Mouse (Mus musculus): ENCODE results near the gene Lmbrd2.

The Lmbrd2 gene

DNA sequence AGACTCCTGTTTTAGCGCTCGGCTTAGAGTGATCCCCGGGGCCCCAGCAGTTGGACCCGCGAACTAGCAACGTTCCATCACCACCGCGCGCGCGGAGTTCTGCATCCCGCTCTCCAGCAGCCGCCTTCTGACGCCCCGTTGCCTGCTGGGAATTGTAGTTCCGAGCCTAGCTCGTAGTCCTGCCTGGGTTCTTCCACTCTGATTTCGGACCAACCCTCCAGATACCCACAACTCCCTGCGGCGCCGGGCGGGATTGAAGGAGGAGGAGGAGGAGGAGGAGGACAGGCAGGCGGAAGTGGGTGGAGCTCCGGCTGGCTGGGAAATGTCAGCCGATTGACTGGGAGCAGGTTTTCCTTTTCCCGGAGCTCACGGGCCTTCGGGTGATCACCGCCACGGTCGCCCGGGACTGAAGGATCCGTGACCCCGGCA, at the start of gene Lmbrd2:
Gene Lmbrd2 (plus strand): TSS at position 299 of the 429 bp plus-strand sequence.
- peak; percentile 98 for DNase-seq (ENCODE audit: low read depth, low spot score)

DNA sequence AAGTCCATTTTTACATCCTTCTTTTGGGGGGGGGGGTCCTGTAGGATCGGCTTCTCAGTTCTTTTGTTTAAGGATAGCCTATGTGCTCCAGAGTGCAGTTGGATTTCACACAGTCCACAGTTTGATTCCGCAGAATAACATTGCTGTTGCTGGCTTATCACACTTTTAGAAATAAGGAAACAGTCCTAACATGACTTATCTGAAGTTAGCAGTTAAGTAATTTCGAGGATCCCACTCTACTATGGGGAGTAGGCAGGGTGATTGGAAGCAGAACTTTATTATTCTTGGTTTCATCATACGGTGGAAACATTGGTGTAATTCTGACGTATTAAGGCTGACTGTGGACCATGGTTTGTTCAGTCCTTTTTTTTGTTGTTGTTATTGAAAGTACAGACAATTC, 49.7 kb upstream of the Lmbrd2 start:
- no peak for DNase-seq (ENCODE audit: low read depth, low spot score)

DNA sequence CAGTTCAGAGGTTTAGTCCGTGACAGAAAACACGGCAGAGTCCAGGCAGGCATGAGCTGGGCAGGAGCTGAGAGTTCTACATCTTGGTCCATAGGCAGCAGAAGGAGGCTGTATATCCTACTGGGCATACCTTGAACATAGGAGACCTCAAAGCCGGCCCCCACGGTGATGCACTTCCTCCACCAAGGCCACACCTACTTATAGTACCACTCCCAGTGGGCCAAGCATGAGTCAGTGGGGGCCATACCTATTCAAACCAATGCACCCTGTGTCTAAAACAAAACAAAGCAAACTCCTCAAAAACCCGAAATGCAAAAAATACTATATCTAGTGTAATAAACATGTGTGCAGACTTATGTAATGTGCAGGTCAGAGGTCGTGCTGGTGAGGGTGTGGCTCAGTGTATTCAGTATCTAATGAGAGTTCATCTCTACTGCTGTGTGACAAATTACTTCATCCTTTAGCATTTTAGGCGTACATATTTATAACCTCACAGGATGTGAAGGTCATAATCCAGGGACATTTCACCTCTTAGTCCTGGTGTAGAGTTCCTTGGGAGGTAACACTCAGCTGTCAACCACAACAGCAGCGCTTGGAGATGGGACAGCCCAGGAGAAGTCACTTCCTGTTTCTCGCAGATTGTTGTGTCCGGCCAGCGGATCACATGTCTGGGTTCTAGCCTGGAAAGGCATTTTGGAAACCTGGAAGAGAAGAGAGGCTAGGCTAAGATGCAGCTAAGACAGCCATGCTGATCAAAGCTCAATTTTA, 46.6 kb upstream of the Lmbrd2 start:
- no peak for DNase-seq (ENCODE audit: low read depth, low spot score)

DNA sequence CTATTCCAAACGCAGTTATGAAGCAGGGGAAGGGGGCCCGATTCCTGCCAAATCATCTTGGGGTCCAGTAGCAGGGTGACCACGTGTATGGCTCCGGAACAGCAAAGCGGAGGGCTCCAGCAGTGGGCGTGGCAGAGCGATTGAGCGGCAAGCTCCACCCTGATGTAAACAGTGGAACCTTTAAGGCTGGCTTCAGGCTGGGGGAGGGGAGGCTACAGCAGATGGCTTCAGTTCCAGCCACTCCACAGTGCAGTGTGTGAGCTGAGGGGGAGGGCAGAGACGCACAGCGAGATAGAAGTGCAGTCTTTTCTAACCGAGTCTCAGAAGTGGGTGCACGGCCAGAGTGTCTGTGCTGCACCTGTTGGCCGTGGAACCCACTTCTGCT, 46.0 kb upstream of the Lmbrd2 start:
- peak; percentile 50 for DNase-seq (ENCODE audit: low read depth, low spot score)

DNA sequence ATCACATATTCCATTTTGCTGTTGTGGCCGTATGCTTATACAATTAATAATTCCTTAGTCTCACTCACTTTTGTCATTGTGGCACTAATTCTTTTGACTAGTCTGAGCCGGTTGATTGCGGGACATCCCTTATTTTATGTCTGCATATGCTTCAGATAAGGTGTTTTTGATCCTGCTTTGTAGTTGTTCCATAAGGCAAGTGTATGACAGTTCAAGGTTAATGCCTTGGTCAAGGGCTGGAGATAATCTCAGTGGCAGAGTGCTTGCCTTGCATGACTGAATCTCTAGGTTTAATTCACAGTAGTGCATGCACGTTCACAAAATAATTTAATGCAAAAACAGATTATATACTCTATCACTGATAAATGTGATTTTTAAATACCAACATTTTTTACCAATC, 43.5 kb upstream of the Lmbrd2 start:
- DNase-seq (ENCODE audit: low read depth, low spot score) = no peak

DNA sequence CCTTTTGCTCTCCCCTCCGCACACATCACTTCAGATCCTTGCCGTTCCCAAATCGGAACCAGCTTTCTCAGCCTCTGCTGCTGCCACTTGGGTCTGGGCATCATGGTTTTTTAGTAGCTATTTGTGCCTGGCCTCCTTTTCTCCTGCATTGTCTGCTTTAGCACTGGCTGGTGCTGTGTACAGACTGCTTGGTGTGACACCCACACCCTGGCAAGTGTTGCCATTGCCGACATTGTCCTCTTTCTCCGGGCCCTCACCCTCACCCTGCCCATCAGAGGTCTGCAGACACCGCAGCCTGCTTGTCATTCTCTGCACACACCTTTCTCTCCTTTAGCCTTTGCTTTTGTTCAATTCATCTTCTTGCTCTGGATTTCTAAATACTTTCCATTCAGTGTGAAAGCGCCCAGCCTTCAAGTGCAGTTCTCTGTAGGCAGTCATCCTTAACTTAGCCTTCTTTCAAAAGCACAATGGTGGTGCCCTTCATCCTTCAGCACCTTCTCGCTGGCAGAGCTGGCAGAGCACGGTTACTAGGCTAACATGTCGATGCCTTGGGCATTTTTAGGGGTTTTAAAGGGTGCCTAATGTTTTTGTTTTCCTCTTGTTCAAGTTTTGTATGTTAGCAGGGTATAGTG, 39.8 kb upstream of the Lmbrd2 start:
- DNase-seq (ENCODE audit: low read depth, low spot score) = no peak

DNA sequence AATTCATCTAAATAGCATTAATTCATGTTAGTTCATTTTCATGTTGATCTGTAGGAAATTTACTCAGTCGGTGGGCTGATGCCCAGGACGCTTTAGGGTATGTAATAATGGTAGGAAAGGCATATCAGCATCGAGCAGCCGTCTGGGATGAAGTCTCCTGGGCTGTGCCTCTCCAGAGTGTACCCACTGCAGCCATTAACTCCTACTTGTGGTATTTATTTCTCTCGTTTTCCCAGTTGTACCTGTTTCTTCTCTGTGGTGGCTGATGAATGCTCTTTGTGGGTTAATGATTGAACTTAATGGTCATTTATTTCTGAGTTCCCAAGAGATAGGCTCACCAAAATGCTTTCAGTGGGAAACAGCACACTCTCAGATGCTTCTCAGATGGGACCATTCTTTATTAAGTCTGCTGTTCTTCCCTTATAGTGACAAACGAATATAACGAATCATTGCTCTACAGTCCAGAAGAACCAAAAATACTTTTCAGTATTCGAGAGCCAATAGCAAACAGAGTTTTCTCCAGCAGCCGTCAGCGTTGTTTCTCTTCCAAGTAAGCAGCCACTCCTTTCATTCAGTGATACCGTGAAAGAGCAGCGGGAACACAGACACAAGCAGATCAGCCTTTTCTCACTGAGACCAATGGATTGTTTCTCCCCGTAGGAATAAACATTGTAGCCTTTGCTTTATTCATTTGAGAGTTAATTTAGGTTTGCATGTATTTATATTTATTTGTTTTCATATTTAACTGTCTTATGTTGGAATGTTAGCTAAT, 33.9 kb upstream of the Lmbrd2 start:
- no peak for DNase-seq (ENCODE audit: low read depth, low spot score)

DNA sequence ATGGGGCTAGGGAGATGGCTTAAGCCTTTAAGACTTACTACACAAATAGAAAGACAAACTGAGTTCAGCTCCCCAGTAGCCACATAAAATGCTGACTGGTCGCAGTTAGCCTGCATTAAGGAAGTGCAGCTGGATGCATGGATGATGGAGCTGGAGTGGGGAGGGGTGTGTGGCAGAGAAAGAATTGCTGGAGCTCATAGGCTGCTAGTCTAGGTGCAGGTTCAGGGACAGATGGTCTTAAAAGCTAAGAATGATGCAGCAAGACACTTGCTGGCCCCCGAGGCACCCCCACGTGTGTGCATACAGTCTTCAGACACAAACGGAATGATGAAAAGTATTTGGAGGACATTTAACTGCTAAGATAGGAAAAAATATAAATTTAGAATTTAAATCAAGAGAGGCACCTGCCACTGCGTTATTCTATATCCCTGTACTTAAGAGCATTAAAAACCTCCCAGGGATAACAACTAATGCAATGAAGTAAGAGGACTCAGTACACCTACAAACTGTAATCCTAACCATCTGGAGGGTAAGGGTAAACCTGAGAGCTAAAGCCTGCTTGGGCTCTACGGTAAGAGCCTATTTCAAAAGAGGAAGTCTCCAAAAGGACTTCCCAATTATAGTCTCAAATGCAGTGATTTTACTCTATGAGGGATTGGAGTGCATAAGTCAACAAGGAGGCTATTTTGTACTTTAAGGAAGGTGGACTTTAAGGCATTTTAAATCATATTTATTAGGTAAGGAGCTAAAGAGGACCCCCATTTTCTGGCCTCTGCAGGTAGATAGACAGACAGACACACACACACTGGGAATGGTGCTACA, 29.6 kb upstream of the Lmbrd2 start:
- no peak for DNase-seq (ENCODE audit: low read depth, low spot score)

DNA sequence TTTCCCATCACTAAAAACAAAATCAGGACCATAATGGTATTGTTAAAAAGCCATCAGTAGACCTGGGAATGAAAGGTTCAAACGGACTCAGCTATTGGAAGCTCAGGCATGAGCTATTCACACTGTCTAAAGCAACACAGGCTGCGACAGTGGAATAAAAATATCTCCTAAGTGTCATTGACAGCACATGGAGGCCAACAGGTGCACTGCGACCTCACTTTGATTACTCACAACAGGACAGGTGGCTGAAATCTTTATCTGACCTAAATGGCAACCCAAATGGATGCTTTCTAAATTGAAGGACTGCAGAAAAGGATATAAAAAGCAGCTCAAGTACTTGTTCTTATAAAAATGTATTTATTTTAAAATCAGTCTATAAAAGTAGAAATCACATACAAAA, 28.7 kb upstream of the Lmbrd2 start:
- DNase-seq (ENCODE audit: low read depth, low spot score) = no peak

DNA sequence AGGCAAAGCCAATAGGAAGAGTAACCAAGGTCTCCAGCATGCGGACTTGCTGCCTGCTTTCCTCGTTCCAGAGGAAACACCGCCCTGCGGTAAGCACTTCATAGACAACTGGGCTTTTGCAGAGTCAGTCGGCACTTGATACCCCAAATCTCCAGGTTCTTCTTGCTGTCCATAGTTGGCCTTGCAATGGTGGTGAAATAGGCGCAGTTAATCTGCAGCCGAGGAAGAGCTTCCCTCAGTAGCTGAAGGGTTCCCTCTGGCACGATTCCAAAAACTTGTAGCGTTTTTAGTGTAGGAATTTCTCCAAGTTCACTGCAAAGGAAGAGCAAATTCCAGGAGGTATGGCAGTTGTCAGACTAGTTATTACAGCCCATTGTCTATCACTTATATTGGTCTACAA, 26.8 kb upstream of the Lmbrd2 start:
- no peak for DNase-seq (ENCODE audit: low read depth, low spot score)

DNA sequence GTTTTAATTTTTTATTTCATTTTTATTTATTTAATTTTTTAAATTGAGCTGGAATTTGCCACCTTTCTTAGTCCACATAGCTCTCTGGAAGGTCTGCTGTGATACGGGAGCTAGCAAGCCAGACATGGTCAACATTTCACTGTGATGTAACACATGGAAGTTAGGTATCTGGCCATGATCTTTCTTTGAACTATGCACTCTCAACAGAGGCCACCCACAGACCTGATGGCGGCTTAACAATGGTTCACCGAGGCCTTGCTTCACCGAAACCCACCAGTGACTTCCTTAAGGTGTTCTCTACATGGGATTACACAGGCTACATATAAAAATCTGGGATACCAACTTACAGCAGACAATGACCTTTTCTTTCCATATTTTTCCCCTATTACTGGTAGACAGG, 26.2 kb upstream of the Lmbrd2 start:
- DNase-seq (ENCODE audit: low read depth, low spot score) = no peak

DNA sequence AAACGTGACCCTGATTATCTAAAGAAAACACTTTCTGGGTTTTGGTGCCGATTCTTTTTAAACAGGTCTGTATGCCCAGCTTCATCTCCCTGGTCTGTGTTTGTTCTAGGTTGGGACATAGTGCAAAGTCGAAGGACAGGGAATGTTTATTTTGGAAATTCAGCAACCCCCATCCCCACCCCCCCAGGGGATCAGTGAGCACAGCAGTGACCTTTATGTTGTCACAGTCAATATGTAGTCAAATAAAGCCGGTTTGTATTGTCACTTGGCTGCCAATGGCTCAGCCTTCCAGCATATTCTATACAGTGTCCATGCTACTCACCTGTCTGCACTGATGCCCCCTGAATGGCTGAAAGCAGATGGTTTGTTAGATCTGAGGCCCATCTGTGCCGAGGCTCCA, 25.8 kb upstream of the Lmbrd2 start:
- DNase-seq (ENCODE audit: low read depth, low spot score) = no peak

DNA sequence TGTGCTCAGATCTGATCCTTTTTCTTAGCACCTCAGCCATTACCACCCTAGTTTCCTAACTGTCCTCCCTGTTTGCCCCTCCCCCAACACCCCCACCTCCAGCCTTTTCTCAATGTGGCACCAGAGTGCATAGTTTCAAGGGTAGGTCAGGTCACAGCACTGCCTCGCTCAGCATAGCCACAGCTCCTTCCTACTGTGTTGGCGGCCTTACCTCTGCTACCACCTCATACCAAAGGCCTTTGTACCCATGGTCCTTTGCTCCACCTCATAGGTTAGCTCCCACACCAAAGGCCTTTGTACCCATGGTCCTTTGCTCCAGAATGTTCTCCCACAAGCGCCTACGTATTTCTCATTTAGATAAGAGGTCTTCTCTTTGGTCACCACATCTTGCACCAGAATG, 21.5 kb upstream of the Lmbrd2 start:
- DNase-seq (ENCODE audit: low read depth, low spot score) = no peak

DNA sequence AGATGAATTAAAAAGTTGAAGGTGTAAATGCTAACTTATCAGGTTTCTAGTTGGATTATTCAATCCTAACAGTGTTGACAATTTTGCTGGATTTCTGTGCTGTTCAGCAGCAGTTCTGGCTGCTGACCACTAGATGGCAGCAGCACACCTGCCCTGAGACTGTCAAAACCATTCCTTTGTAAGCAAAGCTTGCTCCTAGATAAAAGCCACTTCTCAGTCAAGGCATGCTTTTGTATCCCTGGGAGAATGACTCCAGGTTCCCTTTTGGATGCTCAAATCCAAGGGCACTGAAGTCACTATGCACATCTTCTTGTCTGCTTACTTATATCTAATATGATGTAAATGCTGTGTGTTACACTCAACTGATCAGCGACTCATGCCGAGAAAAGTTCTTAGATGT, 20.3 kb upstream of the Lmbrd2 start:
- peak; percentile 66 for DNase-seq (ENCODE audit: low read depth, low spot score)

DNA sequence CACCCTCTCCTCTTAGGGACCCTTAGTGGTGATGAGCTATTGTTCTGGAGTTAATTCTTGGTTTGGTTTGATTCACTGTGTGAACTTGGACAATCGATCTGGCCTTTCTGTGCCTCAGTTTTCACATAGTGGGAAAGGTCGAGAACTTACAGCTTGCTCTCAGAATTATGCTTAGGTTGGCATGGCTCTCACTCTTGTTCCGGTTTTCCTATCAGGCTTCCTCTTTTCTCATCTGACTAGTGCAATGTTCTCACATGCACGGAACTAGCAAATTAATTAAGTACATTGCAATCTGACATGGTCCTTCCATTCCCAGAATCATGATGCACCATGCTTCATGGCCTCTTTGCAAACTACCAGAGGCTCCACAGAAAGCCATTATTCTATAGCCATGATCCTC, 17.4 kb upstream of the Lmbrd2 start:
- DNase-seq (ENCODE audit: low read depth, low spot score) = no peak

DNA sequence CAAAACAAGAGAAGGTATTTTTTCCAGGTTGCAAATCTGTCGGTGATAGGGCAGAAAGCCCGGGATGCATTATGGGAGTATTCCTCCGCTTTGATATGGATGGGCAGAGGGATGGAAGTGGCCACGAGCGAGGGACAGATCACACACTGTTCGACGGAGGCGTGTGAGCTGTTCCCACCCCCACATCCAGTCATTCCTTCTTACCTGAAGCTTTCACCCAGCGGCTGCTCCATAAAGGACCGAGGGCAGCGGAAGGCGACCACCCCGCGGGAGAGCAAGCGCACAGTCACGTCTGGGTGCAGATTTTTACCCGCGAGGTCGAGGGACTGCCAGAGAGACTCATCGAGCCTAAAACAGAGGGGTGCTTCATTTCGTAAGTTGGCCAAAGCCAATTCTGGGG, 15.5 kb upstream of the Lmbrd2 start:
- no peak for DNase-seq (ENCODE audit: low read depth, low spot score)

DNA sequence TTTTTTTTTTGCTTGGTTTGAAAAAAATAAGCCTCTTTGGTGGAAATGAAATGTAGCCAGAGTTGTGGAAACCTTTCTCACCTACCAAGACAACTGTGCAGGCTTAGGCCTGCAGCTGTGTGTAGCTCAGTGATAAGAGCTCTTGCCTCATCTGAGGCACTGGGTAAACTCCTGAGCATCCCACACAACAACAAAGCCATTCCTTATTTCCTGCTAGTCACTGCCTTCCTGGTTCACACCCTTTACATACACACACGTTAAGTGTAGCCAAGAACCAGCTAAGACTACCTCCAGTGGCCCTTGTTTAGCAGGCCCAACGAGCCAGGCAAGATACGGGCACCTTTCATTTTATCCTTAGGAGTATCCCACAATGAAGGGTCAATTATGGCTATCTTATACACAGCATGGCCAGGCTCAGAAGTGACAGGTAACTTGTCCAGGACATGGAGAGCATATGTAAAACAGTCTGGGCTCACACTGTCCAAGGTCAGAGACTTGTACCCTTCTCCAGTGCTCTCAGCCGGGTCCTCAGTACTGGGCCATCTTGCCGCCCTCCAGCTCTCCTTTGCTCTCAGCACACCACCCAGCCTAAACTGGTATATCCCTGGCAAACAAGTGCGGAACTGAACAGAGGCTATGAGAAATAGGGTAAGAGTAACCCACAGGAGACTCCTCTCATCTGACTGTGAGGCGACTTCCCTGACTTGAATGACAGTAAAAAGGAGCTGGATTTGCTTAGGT, 13.1 kb upstream of the Lmbrd2 start:
- DNase-seq (ENCODE audit: low read depth, low spot score) = no peak

DNA sequence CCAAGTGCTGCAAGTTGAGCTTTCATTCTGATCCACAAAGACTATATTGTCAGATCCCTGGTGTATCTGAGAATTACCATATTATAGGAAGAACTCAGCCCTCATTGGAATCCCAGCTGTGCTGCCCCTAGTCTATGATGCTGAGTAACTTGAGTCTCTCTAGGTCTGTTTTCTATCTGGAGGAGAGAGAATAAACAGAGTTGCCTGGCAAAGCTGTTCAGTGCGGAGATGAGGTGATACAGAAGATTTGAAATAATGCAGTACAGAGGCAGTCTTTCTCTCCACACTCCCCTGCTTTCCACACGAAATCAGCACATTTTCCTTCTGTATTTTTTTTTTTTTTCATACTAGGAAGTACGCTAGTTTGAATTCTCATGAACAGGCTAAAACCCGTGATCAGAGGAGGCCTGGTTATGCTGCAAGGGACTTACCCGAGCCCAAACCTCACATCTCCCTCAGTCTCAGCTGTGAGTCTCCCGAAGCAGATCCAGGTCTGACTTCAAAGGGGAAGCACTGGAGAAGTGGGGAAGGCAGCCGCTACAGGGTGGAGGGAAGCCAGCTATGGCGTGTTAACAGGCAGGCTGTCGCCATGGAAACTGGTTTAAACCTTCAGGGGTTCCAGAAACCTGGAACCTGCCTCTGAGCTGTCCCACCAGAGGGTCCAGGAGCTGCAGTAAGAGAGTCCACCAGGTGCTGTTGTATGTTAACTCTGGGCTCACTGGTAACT, 9.4 kb upstream of the Lmbrd2 start:
- no peak for DNase-seq (ENCODE audit: low read depth, low spot score)

DNA sequence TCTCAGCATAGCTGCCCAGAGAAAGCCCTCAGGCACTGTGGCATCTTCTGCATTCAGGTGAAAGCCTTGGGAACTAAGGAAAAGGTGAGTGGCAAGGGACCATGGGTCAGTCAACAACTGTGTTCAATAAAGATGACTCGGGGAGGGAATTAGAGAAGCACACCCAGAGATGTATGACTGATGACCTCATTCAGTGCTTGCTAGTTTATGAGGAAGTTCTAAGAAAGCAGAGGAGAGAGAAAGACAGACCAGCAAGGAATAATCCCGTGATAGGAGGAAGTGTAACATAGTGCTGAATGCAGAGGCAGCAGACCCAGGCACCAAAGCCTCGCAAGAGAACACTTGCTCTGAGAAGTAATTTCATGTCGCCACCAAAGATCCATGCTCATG, 8.9 kb upstream of the Lmbrd2 start:
- DNase-seq (ENCODE audit: low read depth, low spot score) = no peak

DNA sequence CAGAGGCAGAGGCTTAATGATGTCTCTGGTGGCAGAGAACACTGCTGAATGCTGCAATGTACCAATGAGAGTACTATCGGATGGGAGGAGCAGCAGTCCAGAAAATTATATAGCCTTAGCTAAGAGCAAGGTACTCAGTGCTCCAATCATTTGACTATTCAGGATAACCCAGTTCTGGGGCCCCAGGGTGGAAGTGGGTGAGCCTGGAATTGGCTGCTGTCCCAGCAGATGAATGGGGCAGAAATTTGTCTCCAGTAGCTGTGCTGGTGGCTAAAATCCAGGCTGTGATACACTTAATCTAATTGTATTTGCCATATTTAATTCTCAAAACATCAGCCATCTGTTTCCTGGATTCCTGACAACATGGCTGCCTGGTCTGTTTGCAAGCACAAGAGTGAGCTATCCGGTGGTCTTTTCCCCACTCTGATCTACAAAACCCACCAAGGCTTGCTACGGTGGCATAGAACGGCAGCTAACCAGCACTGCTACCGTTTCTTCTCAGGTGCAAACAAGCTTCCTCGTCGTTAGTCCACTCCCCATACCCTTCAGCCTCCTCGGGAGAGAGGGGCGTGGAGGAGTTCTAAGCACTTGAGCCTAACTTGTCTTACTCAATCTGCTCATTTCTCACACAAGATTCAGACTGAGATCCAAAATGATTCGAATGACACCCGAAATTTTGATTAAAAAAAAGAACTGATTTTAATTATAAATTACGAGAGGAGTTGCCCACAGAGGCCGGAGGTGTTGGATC, 7.5 kb upstream of the Lmbrd2 start:
- DNase-seq (ENCODE audit: low read depth, low spot score) = no peak
